Comparison of ENCODE assay signal across 8 mouse cellular contexts in genomic region chr12:86884197-86885058, GRCm38 (mm10). TPM values are rescaled to one million over a fixed set of nuclear protein-coding genes. Genes with fewer than 3 reads are reported as not detected.
DNase-seq lines count a peak whose midpoint lies in the region; ATAC-seq lines count a peak whose summit lies in the region.

Irf2bpl (minus strand) TSS chr12:86884798.

- peaks cover 21% of the 10 kb centered on the region for H3K36me3 ChIP-seq in megakaryocyte, embryonic 14.5 days (replicated peaks; ENCODE audit: low read length)

- ATAC-seq in activated CD4-positive, CD25-positive, alpha-beta regulatory T cell, adult 4 months = peak; percentile 75
- peak; percentile 60 for ATAC-seq in common myeloid progenitor, adult 5-6 weeks (replicated peaks; ENCODE audit: low read depth, poor library complexity, severe bottlenecking)

- peaks cover 5% of the 10 kb centered on the region for H3K27me3 ChIP-seq in megakaryocyte, embryonic 14.5 days (replicated peaks)

- DNase-seq in gastrocnemius, postnatal 10 days = peak; percentile 100
- DNase-seq in hindlimb bud, embryonic 11.5 days (ENCODE audit: extremely low spot score, low read depth, low spot score) = peak; percentile 82
- peak; percentile 91 to 98 for DNase-seq in left cerebral cortex, adult 9 months (ENCODE audit: low spot score in 2 of 2)
- DNase-seq in right cerebral cortex, postnatal 14 days = peak; percentile 100
- peak; percentile 100 for DNase-seq in urinary bladder, postnatal 25 days (ENCODE audit: low spot score)

- peaks cover 80% of the 10 kb centered on the region for H3K4me1 ChIP-seq in megakaryocyte, embryonic 14.5 days

- peak within 1 kb of the TSS; percentile 99 for H3K4me3 ChIP-seq in megakaryocyte, embryonic 14.5 days (replicated peaks)

- no peaks in the 10 kb centered on the region for H3K9me3 ChIP-seq in megakaryocyte, embryonic 14.5 days

RNA-seq across cellular contexts. Expression of gene Irf2bpl, which starts in this region (rescaled TPM):
- polyA plus RNA-seq in activated CD4-positive, CD25-positive, alpha-beta regulatory T cell, adult 4 months (2017; shearing (Covaris generic)) = 10 to 100 TPM in 1 of 2 experiments, 1 to 10 TPM in 1; 8.6 to 13.6 TPM
- 1.9 and 3.6 TPM in 2 replicates for total RNA-seq in common myeloid progenitor, adult 5-6 weeks (2017)
- total RNA-seq in gastrocnemius, postnatal 10 days (2021) = 10 to 100 TPM; 42.9 to 46.7 TPM
- 32.7 and 46.2 TPM in 2 replicates for polyA plus RNA-seq in megakaryocyte, embryonic 14.5 days (2012; ENCODE audit: insufficient read depth, low replicate concordance)

Comparison
In these comparisons a context has a peak if more than half of its experiments do, and no peak if none do; other contexts are left out.
1. Peak in every context shown above with its lines: DNase-seq, ATAC-seq and H3K4me3 ChIP-seq.